Mouse (Mus musculus): ENCODE measurements around the gene Doxl2. TPM values are rescaled to one million over a fixed set of nuclear protein-coding genes. Genes with fewer than 3 reads are reported as not detected.

Gene Doxl2
- polyA plus RNA-seq, 2 experiments, result not detected

GRCm38 (mm10) chr6:48967868-48968267 is 6.9 kb upstream of the Doxl2 start:
- H3K9ac ChIP-seq (ENCODE audit: low read depth, low read length, severe bottlenecking), result no peak overlapping the region
- H3K4me2 ChIP-seq (replicated peaks; ENCODE audit: low read depth, low read length, severe bottlenecking), result no peak overlapping the region
- no peaks in the 10 kb centered on the region for H3K9me3 ChIP-seq (ENCODE audit: control insufficient read depth, low read length)
- H3K27ac ChIP-seq (replicated peaks; ENCODE audit: low read depth, low read length), result no peak overlapping the region
- no peaks in the 10 kb centered on the region for H3K4me1 ChIP-seq (ENCODE audit: control insufficient read depth, insufficient read depth, low read length)
- ATAC-seq (ENCODE audit: low FRiP score, low read depth) (no peak), DNase-seq (ENCODE audit: low spot score) (no peak)
- no peak overlapping the region for H3K4me3 ChIP-seq (replicated peaks; ENCODE audit: low read length)
- no peak for TF ChIP-seq POLR2A (IDR thresholded peaks at IDR 0.05; ENCODE audit: borderline replicate concordance, extremely low read depth, insufficient read depth, insufficient read length)
- no peaks in the 10 kb centered on the region for H3K27me3 ChIP-seq (ENCODE audit: control insufficient read depth, insufficient read depth, low read length)
- no peaks in the 10 kb centered on the region for H3K36me3 ChIP-seq (ENCODE audit: control insufficient read depth, insufficient read depth, low read length)

- H3K4me1 ChIP-seq (ENCODE audit: control insufficient read depth, insufficient read depth, low read length), result no peaks in the 10 kb centered on the region
- no peak for DNase-seq (ENCODE audit: low spot score)
- H3K27ac ChIP-seq (replicated peaks; ENCODE audit: low read depth, low read length), result no peak overlapping the region
- no peaks in the 10 kb centered on the region for H3K36me3 ChIP-seq (ENCODE audit: control insufficient read depth, insufficient read depth, low read length)
- no peak overlapping the region for H3K4me2 ChIP-seq (replicated peaks; ENCODE audit: low read depth, low read length, severe bottlenecking)
- H3K27me3 ChIP-seq (ENCODE audit: control insufficient read depth, insufficient read depth, low read length), result no peaks in the 10 kb centered on the region
- no peak for TF ChIP-seq POLR2A (IDR thresholded peaks at IDR 0.05; ENCODE audit: borderline replicate concordance, extremely low read depth, insufficient read depth, insufficient read length)
- H3K4me3 ChIP-seq (replicated peaks; ENCODE audit: low read length), result no peak overlapping the region
- H3K9me3 ChIP-seq (ENCODE audit: control insufficient read depth, low read length), result no peaks in the 10 kb centered on the region
- ATAC-seq (ENCODE audit: low FRiP score, low read depth), result no peak
- H3K9ac ChIP-seq (ENCODE audit: low read depth, low read length, severe bottlenecking), result no peak overlapping the region
- 66% methylated on average over 1 of the region's 1 CpGs for WGBS
Observed at GRCm38 (mm10) chr6:48979616-48980015, 4.9 kb downstream of the Doxl2 start.

GRCm38 (mm10) chr6:48982305-48982704 is 7.5 kb downstream of the Doxl2 start:
- H3K4me3 ChIP-seq (replicated peaks; ENCODE audit: low read length), result no peak overlapping the region
- no peak overlapping the region for H3K4me2 ChIP-seq (replicated peaks; ENCODE audit: low read depth, low read length, severe bottlenecking)
- H3K27ac ChIP-seq (replicated peaks; ENCODE audit: low read depth, low read length), result no peak overlapping the region
- no peak overlapping the region for H3K9ac ChIP-seq (ENCODE audit: low read depth, low read length, severe bottlenecking)
- H3K36me3 ChIP-seq (ENCODE audit: control insufficient read depth, insufficient read depth, low read length), result no peaks in the 10 kb centered on the region
- no peaks in the 10 kb centered on the region for H3K27me3 ChIP-seq (ENCODE audit: control insufficient read depth, insufficient read depth, low read length)
- DNase-seq (ENCODE audit: low spot score), result no peak
- H3K9me3 ChIP-seq (ENCODE audit: control insufficient read depth, low read length), result no peaks in the 10 kb centered on the region
- 79% methylated on average over 3 of the region's 3 CpGs for WGBS
- no peaks in the 10 kb centered on the region for H3K4me1 ChIP-seq (ENCODE audit: control insufficient read depth, insufficient read depth, low read length)
- no peak for ATAC-seq (ENCODE audit: low FRiP score, low read depth)
- TF ChIP-seq POLR2A (IDR thresholded peaks at IDR 0.05; ENCODE audit: borderline replicate concordance, extremely low read depth, insufficient read depth, insufficient read length), result no peak

- no peaks in the 10 kb centered on the region for H3K4me1 ChIP-seq (ENCODE audit: control insufficient read depth, insufficient read depth, low read length)
- 48% methylated on average over 7 of the region's 7 CpGs for WGBS
- ATAC-seq (ENCODE audit: low FRiP score, low read depth) (no peak), DNase-seq (ENCODE audit: low spot score) (no peak)
- no peak within 1 kb of the TSS for H3K9ac ChIP-seq (ENCODE audit: low read depth, low read length, severe bottlenecking)
- no peak for TF ChIP-seq POLR2A (IDR thresholded peaks at IDR 0.05; ENCODE audit: borderline replicate concordance, extremely low read depth, insufficient read depth, insufficient read length)
- no peaks in the 10 kb centered on the region for H3K36me3 ChIP-seq (ENCODE audit: control insufficient read depth, insufficient read depth, low read length)
- no peaks in the 10 kb centered on the region for H3K27me3 ChIP-seq (ENCODE audit: control insufficient read depth, insufficient read depth, low read length)
- no peak within 1 kb of the TSS for H3K27ac ChIP-seq (replicated peaks; ENCODE audit: low read depth, low read length)
- no peak within 1 kb of the TSS for H3K4me3 ChIP-seq (replicated peaks; ENCODE audit: low read length)
- H3K4me2 ChIP-seq (replicated peaks; ENCODE audit: low read depth, low read length, severe bottlenecking), result no peak within 1 kb of the TSS
- H3K9me3 ChIP-seq (ENCODE audit: control insufficient read depth, low read length), result no peaks in the 10 kb centered on the region
Observed at GRCm38 (mm10) chr6:48986444-48986990, 11.8 kb downstream of the Doxl2 start, which contains the start of gene Svs1. TSS of gene Svs1 (plus strand) at chr6:48986861.

- no peaks in the 10 kb centered on the region for H3K27me3 ChIP-seq (ENCODE audit: control insufficient read depth, insufficient read depth, low read length)
- H3K9me3 ChIP-seq (ENCODE audit: control insufficient read depth, low read length), result no peaks in the 10 kb centered on the region
- 93% methylated on average over 5 of the region's 5 CpGs for WGBS
- DNase-seq (ENCODE audit: low spot score), result no peak
- H3K9ac ChIP-seq (ENCODE audit: low read depth, low read length, severe bottlenecking), result no peak overlapping the region
- ATAC-seq (ENCODE audit: low FRiP score, low read depth), result no peak
- no peaks in the 10 kb centered on the region for H3K4me1 ChIP-seq (ENCODE audit: control insufficient read depth, insufficient read depth, low read length)
- no peak overlapping the region for H3K27ac ChIP-seq (replicated peaks; ENCODE audit: low read depth, low read length)
- no peak overlapping the region for H3K4me2 ChIP-seq (replicated peaks; ENCODE audit: low read depth, low read length, severe bottlenecking)
- no peaks in the 10 kb centered on the region for H3K36me3 ChIP-seq (ENCODE audit: control insufficient read depth, insufficient read depth, low read length)
- no peak for TF ChIP-seq POLR2A (IDR thresholded peaks at IDR 0.05; ENCODE audit: borderline replicate concordance, extremely low read depth, insufficient read depth, insufficient read length)
- no peak overlapping the region for H3K4me3 ChIP-seq (replicated peaks; ENCODE audit: low read length)
Observed at GRCm38 (mm10) chr6:48989971-48990370, 15.2 kb downstream of the Doxl2 start.

- no peak overlapping the region for H3K4me2 ChIP-seq (replicated peaks; ENCODE audit: low read depth, low read length, severe bottlenecking)
- TF ChIP-seq POLR2A (IDR thresholded peaks at IDR 0.05; ENCODE audit: borderline replicate concordance, extremely low read depth, insufficient read depth, insufficient read length), result no peak
- H3K36me3 ChIP-seq (ENCODE audit: control insufficient read depth, insufficient read depth, low read length), result no peaks in the 10 kb centered on the region
- no peak for ATAC-seq (ENCODE audit: low FRiP score, low read depth)
- no peaks in the 10 kb centered on the region for H3K27me3 ChIP-seq (ENCODE audit: control insufficient read depth, insufficient read depth, low read length)
- no peak overlapping the region for H3K4me3 ChIP-seq (replicated peaks; ENCODE audit: low read length)
- no peaks in the 10 kb centered on the region for H3K9me3 ChIP-seq (ENCODE audit: control insufficient read depth, low read length)
- H3K27ac ChIP-seq (replicated peaks; ENCODE audit: low read depth, low read length), result no peak overlapping the region
- no peak for DNase-seq (ENCODE audit: low spot score)
- no peaks in the 10 kb centered on the region for H3K4me1 ChIP-seq (ENCODE audit: control insufficient read depth, insufficient read depth, low read length)
- 77% methylated on average over 4 of the region's 4 CpGs for WGBS
- H3K9ac ChIP-seq (ENCODE audit: low read depth, low read length, severe bottlenecking), result no peak overlapping the region
Observed at GRCm38 (mm10) chr6:48991991-48992390, 17.2 kb downstream of the Doxl2 start.
